Mouse (Mus musculus) small intestine, adult 10 weeks (tissue): ENCODE data around the gene Gm45837. TPM values are rescaled to one million over a fixed set of nuclear protein-coding genes. Genes with fewer than 3 reads are reported as not detected.

ENCODE experiments used
- polyA plus RNA-seq: library from polyadenylated mRNA; stranded (reverse); fragments of 350-450 nt; fragmentation: Illumina TruSeq; extraction: RNeasy Lipid Tissue Mini Kit (QIAGEN cat#74804); gene quantifications from one replicate; pipeline ENCODE4 v1.2.3, GENCODE M21; 2014; ENCODE audit warnings: low replicate concordance

Gm45837 gene
- not detected for polyA plus RNA-seq

GRCm38 (mm10) chr7:101410267-101410936 is at the start of gene Gm45837:
Gm45837 (plus strand) TSS chr7:101410886.

GRCm38 (mm10) chr7:101421529-101421928 is 10.8 kb downstream of the Gm45837 start, which contains the start of gene Pde2a:
Pde2a (plus strand) TSS chr7:101421691.

Other genes with a start within 250 kb of the Gm45837 start
- 0.45 TPM for gene Atg16l2, start 108.6 kb upstream of the Gm45837 start, polyA plus RNA-seq
- gene Stard10, start 93.8 kb upstream of the Gm45837 start, polyA plus RNA-seq: 4.5 TPM
- 1.6 TPM for gene Arap1, start 62.8 kb upstream of the Gm45837 start, polyA plus RNA-seq
- gene Pde2a, start 10.8 kb downstream of the Gm45837 start, polyA plus RNA-seq: 0.41 TPM
- 12.0 TPM for gene Art2b, start 174.7 kb downstream of the Gm45837 start, polyA plus RNA-seq